Mouse (Mus musculus) hindbrain, embryonic 11.5 days (tissue): ENCODE data around the gene Olfr1467. TPM values are rescaled to one million over a fixed set of nuclear protein-coding genes. Genes with fewer than 3 reads are reported as not detected.

ENCODE experiments used
- ATAC-seq: fragments of 200-750 bp; cut with Nextera tagmentation; 2 replicates; pipeline ENCODE4 v1.8.0; 2017; ENCODE audit warnings: mild to moderate bottlenecking, moderate TSS enrichment, moderate library complexity; ENCODE audit not compliant: low FRiP score
- DNase-seq: peaks from one replicate; pipeline ENCODE4 v3.0.0-alpha.2; 2015; ENCODE audit warnings: low spot score
- H3K27ac ChIP-seq: fragments of 300-500 bp; sonication (generic); 2 replicates; pipeline ENCODE4 v1.5.1; 2014; ENCODE audit warnings: mild to moderate bottlenecking, low read depth, low read length
- H3K27me3 ChIP-seq: fragments of 300-500 bp; sonication (generic); 2 replicates; pipeline ENCODE4 v1.6.1; 2014; ENCODE audit warnings: mild to moderate bottlenecking, low read length, moderate library complexity, mixed read lengths; ENCODE audit not compliant: control insufficient read depth, insufficient read depth
- H3K36me3 ChIP-seq: fragments of 300-500 bp; sonication (generic); 2 replicates; pipeline ENCODE4 v1.6.1; 2014; ENCODE audit warnings: mild to moderate bottlenecking, low read length, moderate library complexity, mixed read lengths; ENCODE audit not compliant: control insufficient read depth, insufficient read depth
- H3K4me1 ChIP-seq: fragments of 300-500 bp; sonication (generic); replicated peaks from 2 replicates; pipeline ENCODE4 v1.6.1; 2014; ENCODE audit warnings: low read length, mixed read lengths; ENCODE audit not compliant: control insufficient read depth, insufficient read depth
- H3K4me2 ChIP-seq: fragments of 300-500 bp; sonication (generic); replicated peaks from 2 replicates; pipeline ENCODE4 v1.6.1; 2014; ENCODE audit warnings: mild to moderate bottlenecking, low read depth, low read length
- H3K4me3 ChIP-seq: fragments of 300-500 bp; sonication (generic); 2 replicates; pipeline ENCODE4 v1.5.1; 2014; ENCODE audit warnings: low read depth, low read length
- H3K9ac ChIP-seq: fragments of 300-500 bp; sonication (generic); 2 replicates; pipeline ENCODE4 v1.6.1; 2014; ENCODE audit warnings: low read depth, low read length
- H3K9me3 ChIP-seq: fragments of 300-500 bp; sonication (generic); 2 replicates; pipeline ENCODE4 v1.6.1; 2016; ENCODE audit warnings: low read length; ENCODE audit not compliant: control insufficient read depth
- WGBS: fragments of 180-500 bp; shearing (Covaris S2); extraction: QIAGEN DNeasy Blood & Tissue Kit; methylation state at CpG from one replicate; pipeline ENCODE4 v1.1.7; 2014; 5-methylcytosine and 5-hydroxymethylcytosine counted together
- polyA plus RNA-seq: library from polyadenylated mRNA; unstranded; fragments of >200 nt; fragmentation: Nextera tagmentation; extraction: Ambion mirVana; gene quantifications from 2 replicates; pipeline ENCODE4 v1.2.1, GENCODE M21; 2014

The Olfr1467 gene
- not detected in 2 replicates for polyA plus RNA-seq

- DNase-seq (no peak), ATAC-seq (no peak)
- H3K36me3 ChIP-seq, result no peaks in the 10 kb centered on the region
- H3K27ac ChIP-seq, result no peak within 1 kb of the TSS
- H3K9me3 ChIP-seq, result no peaks in the 10 kb centered on the region
- no peaks in the 10 kb centered on the region for H3K27me3 ChIP-seq
- WGBS, result 80% methylated on average over 2 of the region's 2 CpGs
- H3K9ac ChIP-seq, result no peak within 1 kb of the TSS
- H3K4me2 ChIP-seq, result no peak within 1 kb of the TSS
- no peaks in the 10 kb centered on the region for H3K4me1 ChIP-seq
- no peak within 1 kb of the TSS for H3K4me3 ChIP-seq
Observed at GRCm38 (mm10) chr19:13361936-13362335, at the start of gene Olfr1467. Gene Olfr1467 (plus strand): TSS chr19:13362236.

GRCm38 (mm10) chr19:13315441-13315840 is 46.6 kb upstream of the Olfr1467 start, which contains the start of gene Olfr1465:
Gene Olfr1465 (minus strand): TSS chr19:13315541.
- H3K9me3 ChIP-seq, result no peaks in the 10 kb centered on the region; the same call in 1 of the 2 replicates
- H3K9ac ChIP-seq, result no peak within 1 kb of the TSS
- H3K4me3 ChIP-seq, result no peak within 1 kb of the TSS
- no peak within 1 kb of the TSS for H3K27ac ChIP-seq
- DNase-seq, result no peak
- no peak within 1 kb of the TSS for H3K4me2 ChIP-seq
- H3K27me3 ChIP-seq, result no peaks in the 10 kb centered on the region
- H3K4me1 ChIP-seq, result no peaks in the 10 kb centered on the region
- H3K36me3 ChIP-seq, result no peaks in the 10 kb centered on the region
- ATAC-seq, result no peak

- peaks cover 4% of the 10 kb centered on the region for H3K9me3 ChIP-seq
- no peak within 1 kb of the TSS for H3K4me2 ChIP-seq
- 91% methylated on average over 2 of the region's 2 CpGs for WGBS
- no peaks in the 10 kb centered on the region for H3K36me3 ChIP-seq
- no peak within 1 kb of the TSS for H3K27ac ChIP-seq
- H3K4me3 ChIP-seq, result no peak within 1 kb of the TSS
- no peaks in the 10 kb centered on the region for H3K4me1 ChIP-seq
- no peaks in the 10 kb centered on the region for H3K27me3 ChIP-seq
- ATAC-seq (no peak), DNase-seq (no peak)
- H3K9ac ChIP-seq, result no peak within 1 kb of the TSS
Observed at GRCm38 (mm10) chr19:13338562-13338961, 23.5 kb upstream of the Olfr1467 start, which contains the start of gene Olfr1466. Gene Olfr1466 (plus strand): TSS chr19:13338862.

GRCm38 (mm10) chr19:13407549-13407948 is 45.5 kb downstream of the Olfr1467 start, which contains the start of gene Olfr1469:
Gene Olfr1469 (plus strand): TSS chr19:13407849.
- Histone ChIP-seq H3K9me3 (no peaks in the 10 kb centered on the region), H3K27me3 (no peaks in the 10 kb centered on the region), H3K4me2 (no peak within 1 kb of the TSS), H3K4me3 (no peak within 1 kb of the TSS), H3K27ac (no peak within 1 kb of the TSS), H3K4me1 (no peaks in the 10 kb centered on the region), H3K9ac (no peak within 1 kb of the TSS), H3K36me3 (no peaks in the 10 kb centered on the region)
- ATAC-seq, result no peak
- 80% methylated on average over 2 of the region's 2 CpGs for WGBS
- DNase-seq, result no peak

Other genes with a start within 250 kb of the Olfr1467 start
- 0.02 TPM in 1 of 2 replicates, not detected in the other for gene Olfr1459, start 212.7 kb upstream of the Olfr1467 start, polyA plus RNA-seq
- not detected in 2 replicates for gene Olfr1461, start 199.2 kb upstream of the Olfr1467 start, polyA plus RNA-seq
- not detected in 2 replicates for gene Olfr1462, start 176.5 kb upstream of the Olfr1467 start, polyA plus RNA-seq
- gene Olfr1463, start 130.9 kb upstream of the Olfr1467 start, polyA plus RNA-seq, result not detected in 2 replicates
- gene Olfr1465, start 46.7 kb upstream of the Olfr1467 start, polyA plus RNA-seq, result not detected in 2 replicates
- not detected in 2 replicates for gene Olfr1466, start 23.4 kb upstream of the Olfr1467 start, polyA plus RNA-seq
- gene Olfr1469, start 45.6 kb downstream of the Olfr1467 start, polyA plus RNA-seq, result not detected in 2 replicates
- gene Olfr1471, start 81.2 kb downstream of the Olfr1467 start, polyA plus RNA-seq, result not detected in 2 replicates
- gene Olfr1472, start 93.8 kb downstream of the Olfr1467 start, polyA plus RNA-seq, result not detected in 2 replicates
- gene Olfr1474, start 107.3 kb downstream of the Olfr1467 start, polyA plus RNA-seq, result not detected in 2 replicates
- not detected in 2 replicates for gene Olfr1475, start 118.0 kb downstream of the Olfr1467 start, polyA plus RNA-seq
- not detected in 2 replicates for gene Olfr1477, start 138.3 kb downstream of the Olfr1467 start, polyA plus RNA-seq
- gene Olfr1480, start 165.7 kb downstream of the Olfr1467 start, polyA plus RNA-seq, result not detected in 2 replicates
- not detected in 2 replicates for gene Olfr1484, start 221.3 kb downstream of the Olfr1467 start, polyA plus RNA-seq